In genomic region chr12:103348506-103348905, GRCm38 (mm10) we compare ENCODE assay signal across 9 mouse cellular contexts. TPM values are rescaled to one million over a fixed set of nuclear protein-coding genes. Genes with fewer than 3 reads are reported as not detected.
DNase-seq lines count a peak whose midpoint lies in the region; ATAC-seq and TF ChIP-seq lines count a peak whose summit lies in the region.
"Had no signal": no experiment of that assay in that cellular context is flagged by ENCODE, and none has a peak within 500 bp of the region (broad histone marks: within the 10 kb centered on the region; RNA-seq: fewer than 3 reads in every experiment).

No protein-coding gene starts in this region.

- H3K9ac ChIP-seq in kidney, embryonic 15.5 days, result no peak overlapping the region
- no peak overlapping the region for H3K9ac ChIP-seq in liver, adult 2 months (ENCODE audit: low read depth, low read length)
- no peak overlapping the region for H3K9ac ChIP-seq in stomach, embryonic 16.5 days (ENCODE audit: low read length)
- H3K9ac ChIP-seq: embryonic facial prominence, embryonic 13.5 days had no signal

- WGBS in kidney, embryonic 15.5 days, result 4% methylated on average over 3 of the region's 3 CpGs
- WGBS in liver, adult 2 months, result 4% methylated on average over 3 of the region's 3 CpGs
- 2% methylated on average over 3 of the region's 3 CpGs for whole genome bisulfite sequencing in stomach, embryonic 16.5 days

- H3K27ac ChIP-seq in kidney, embryonic 15.5 days, result no peak overlapping the region
- H3K27ac ChIP-seq in liver, adult 2 months (replicated peaks; ENCODE audit: insufficient read depth, low read depth, low read length), result peak overlapping the region; percentile 92
- no peak overlapping the region for H3K27ac ChIP-seq in stomach, embryonic 16.5 days (ENCODE audit: low read length)
- H3K27ac ChIP-seq: embryonic facial prominence, embryonic 13.5 days had no signal

- no peaks in the 10 kb centered on the region for H3K9me3 ChIP-seq in kidney, embryonic 15.5 days (replicated peaks)
- no peaks in the 10 kb centered on the region for H3K9me3 ChIP-seq in stomach, embryonic 16.5 days (replicated peaks; ENCODE audit: control insufficient read depth, low read length)
- H3K9me3 ChIP-seq: embryonic facial prominence, embryonic 13.5 days had no signal

- no peaks in the 10 kb centered on the region for H3K27me3 ChIP-seq in kidney, embryonic 15.5 days
- no peaks in the 10 kb centered on the region for H3K27me3 ChIP-seq in liver, adult 2 months (ENCODE audit: control insufficient read depth, insufficient read depth, low read length)
- H3K27me3 ChIP-seq in stomach, embryonic 16.5 days (ENCODE audit: control insufficient read depth, insufficient read depth, low read length), result no peaks in the 10 kb centered on the region
- H3K27me3 ChIP-seq: embryonic facial prominence, embryonic 13.5 days had no signal

- peaks cover 14% of the 10 kb centered on the region for H3K4me1 ChIP-seq in kidney, embryonic 15.5 days
- H3K4me1 ChIP-seq in liver, adult 2 months (ENCODE audit: control insufficient read depth, insufficient read depth, low read length), result peaks cover 15% of the 10 kb centered on the region
- no peaks in the 10 kb centered on the region for H3K4me1 ChIP-seq in stomach, embryonic 16.5 days (ENCODE audit: control insufficient read depth, insufficient read depth, low read length)
- H3K4me1 ChIP-seq: embryonic facial prominence, embryonic 13.5 days had no signal

- TF ChIP-seq CTCF in liver, adult 2 months (IDR thresholded peaks at IDR 0.05; ENCODE audit: low read depth, low read length), result peak; percentile 89

- H3K79me2 ChIP-seq in liver, adult 2 months (ENCODE audit: control insufficient read depth, insufficient read depth, low read length), result no peaks in the 10 kb centered on the region

- no peaks in the 10 kb centered on the region for H3K36me3 ChIP-seq in kidney, embryonic 15.5 days
- no peaks in the 10 kb centered on the region for H3K36me3 ChIP-seq in liver, adult 2 months (ENCODE audit: control insufficient read depth, insufficient read depth, low read length)
- H3K36me3 ChIP-seq in stomach, embryonic 16.5 days (ENCODE audit: control insufficient read depth, insufficient read depth, low read length), result no peaks in the 10 kb centered on the region
- H3K36me3 ChIP-seq: embryonic facial prominence, embryonic 13.5 days had no signal

- H3K4me2 ChIP-seq in kidney, embryonic 15.5 days, result no peak overlapping the region
- H3K4me2 ChIP-seq in stomach, embryonic 16.5 days (ENCODE audit: low read depth, low read length), result no peak overlapping the region
- H3K4me2 ChIP-seq: embryonic facial prominence, embryonic 13.5 days had no signal

- DNase-seq in B cell, adult 2 months, result peak; percentile 89
- DNase-seq in adrenal gland, adult 18-20 months (ENCODE audit: low spot score in 2 of 2), result peak; percentile 82 to 84
- peak; percentile 94 for DNase-seq in embryo, embryonic 10 days (ENCODE audit: low spot score)
- peak; percentile 84 for DNase-seq in heart, adult 8-10 months (ENCODE audit: low spot score)
- DNase-seq in liver, adult 2 months (ENCODE audit: extremely low read depth, low read depth, low spot score), result peak; percentile 95
- DNase-seq in neural tube, embryonic 10.5 days (ENCODE audit: extremely low spot score, low spot score), result peak; percentile 88

- TF ChIP-seq POLR2A in liver, adult 2 months (IDR thresholded peaks at IDR 0.05; ENCODE audit: extremely low read depth, insufficient read depth, low read length), result no peak

- ATAC-seq in kidney, embryonic 15.5 days (replicated peaks; ENCODE audit: low FRiP score), result peak; percentile 50; the same call in 1 of the 2 replicates
- peak; percentile 48; the same call in 1 of the 2 replicates for ATAC-seq in stomach, embryonic 16.5 days (ENCODE audit: insufficient read depth, low FRiP score)

- no peak overlapping the region for H3K4me3 ChIP-seq in kidney, embryonic 15.5 days (replicated peaks)
- H3K4me3 ChIP-seq in liver, adult 2 months (ENCODE audit: insufficient read depth, low read depth, low read length), result no peak overlapping the region
- no peak overlapping the region for H3K4me3 ChIP-seq in stomach, embryonic 16.5 days (replicated peaks; ENCODE audit: low read length)
- H3K4me3 ChIP-seq: embryonic facial prominence, embryonic 13.5 days had no signal

RNA-seq across cellular contexts. Expression of gene Asb2, which starts 7.3 kb away (rescaled TPM):
- 1 to 10 TPM in 1 of 2 experiments, under 1 TPM in 1; 0.66 to 1.4 TPM for total RNA-seq in adrenal gland, adult 18-20 months (2021)
- total RNA-seq in heart, adult 8-10 months (2022), result 100 to 1,000 TPM; 485 to 583 (median 548) TPM
- polyA plus RNA-seq in kidney, embryonic 15.5 days (2015; fragmentation: Nextera tagmentation; extraction: Ambion mirVana), result 3.2 and 5.2 TPM in 2 replicates
- 2.7 and 3.6 TPM in 2 replicates for total RNA-seq in liver, adult 2 months (2014; rRNA removed)
- polyA plus RNA-seq in liver, adult 2 months (2012; rRNA removed), result 5.6 TPM in 2 replicates
- 26.3 and 27.7 TPM in 2 replicates for polyA plus RNA-seq in stomach, embryonic 16.5 days (2015; fragmentation: Nextera tagmentation; extraction: Ambion mirVana)

RNA-seq across cellular contexts. Expression of gene Fam181a, which starts 37.7 kb away (rescaled TPM):
- not detected for total RNA-seq in adrenal gland, adult 18-20 months (2021)
- total RNA-seq in heart, adult 8-10 months (2022), result not detected
- not detected in 2 replicates for polyA plus RNA-seq in kidney, embryonic 15.5 days (2015; fragmentation: Nextera tagmentation; extraction: Ambion mirVana)
- total RNA-seq in liver, adult 2 months (2014; rRNA removed), result not detected in 2 replicates
- not detected in 2 replicates for polyA plus RNA-seq in liver, adult 2 months (2012; rRNA removed)
- not detected in 2 replicates for polyA plus RNA-seq in stomach, embryonic 16.5 days (2015; fragmentation: Nextera tagmentation; extraction: Ambion mirVana)

RNA-seq across cellular contexts. Expression of gene Otub2, which starts 40.0 kb away (rescaled TPM):
- total RNA-seq in adrenal gland, adult 18-20 months (2021), result 1 to 10 TPM; 2.5 to 3.3 TPM
- 1 to 10 TPM; 2.5 to 4.2 (median 3.5) TPM for total RNA-seq in heart, adult 8-10 months (2022)
- 7.5 and 7.6 TPM in 2 replicates for polyA plus RNA-seq in kidney, embryonic 15.5 days (2015; fragmentation: Nextera tagmentation; extraction: Ambion mirVana)
- total RNA-seq in liver, adult 2 months (2014; rRNA removed), result 1.3 and 1.7 TPM in 2 replicates
- polyA plus RNA-seq in liver, adult 2 months (2012; rRNA removed), result 2.1 and 2.5 TPM in 2 replicates
- polyA plus RNA-seq in stomach, embryonic 16.5 days (2015; fragmentation: Nextera tagmentation; extraction: Ambion mirVana), result 10.6 and 12.2 TPM in 2 replicates

RNA-seq across cellular contexts. Expression of gene 9330161L09Rik, which starts 59.1 kb away (rescaled TPM):
- total RNA-seq in adrenal gland, adult 18-20 months (2021), result 1 to 10 TPM; 1.7 to 2.1 TPM
- total RNA-seq in heart, adult 8-10 months (2022), result 1 to 10 TPM in 3 of 4 experiments, under 1 TPM in 1; 0.41 to 1.8 (median 1.2) TPM
- 0.21 and 0.33 TPM in 2 replicates for polyA plus RNA-seq in kidney, embryonic 15.5 days (2015; fragmentation: Nextera tagmentation; extraction: Ambion mirVana)
- 0.13 and 0.46 TPM in 2 replicates for total RNA-seq in liver, adult 2 months (2014; rRNA removed)
- polyA plus RNA-seq in liver, adult 2 months (2012; rRNA removed), result 0.20 TPM in 1 of 2 replicates, not detected in the other
- polyA plus RNA-seq in stomach, embryonic 16.5 days (2015; fragmentation: Nextera tagmentation; extraction: Ambion mirVana), result 0.18 and 0.39 TPM in 2 replicates

Comparison
In these comparisons a context has a peak if more than half of its experiments do, and no peak if none do; other contexts are left out.
1. RNA of gene Asb2, which starts 7.3 kb away (total RNA-seq): 485 to 583 TPM in heart, adult 8-10 months; 2.7 to 3.6 TPM in liver, adult 2 months and 0.66 to 1.4 TPM in adrenal gland, adult 18-20 months; every median in the first group is over 100 times any median in the second.
2. Peak in every context shown above with its lines, with median percentiles within 50 percentile points of each other: DNase-seq.